Mouse (Mus musculus) thymus, adult 18-20 months (tissue): ENCODE measurements at regions not wholly inside any gene's neighbourhood (a gene's known extent, or its start where the extent isn't known, plus 50 kb on each side); places are given as distances from the start of the nearest gene placed in this dataset.

Source experiments
- DNase-seq, 2 experiments: peaks; one replicate each; pipeline ENCODE4 v3.0.0; 2022; ENCODE audit warnings: mixed read lengths in 2 of 2

DNA sequence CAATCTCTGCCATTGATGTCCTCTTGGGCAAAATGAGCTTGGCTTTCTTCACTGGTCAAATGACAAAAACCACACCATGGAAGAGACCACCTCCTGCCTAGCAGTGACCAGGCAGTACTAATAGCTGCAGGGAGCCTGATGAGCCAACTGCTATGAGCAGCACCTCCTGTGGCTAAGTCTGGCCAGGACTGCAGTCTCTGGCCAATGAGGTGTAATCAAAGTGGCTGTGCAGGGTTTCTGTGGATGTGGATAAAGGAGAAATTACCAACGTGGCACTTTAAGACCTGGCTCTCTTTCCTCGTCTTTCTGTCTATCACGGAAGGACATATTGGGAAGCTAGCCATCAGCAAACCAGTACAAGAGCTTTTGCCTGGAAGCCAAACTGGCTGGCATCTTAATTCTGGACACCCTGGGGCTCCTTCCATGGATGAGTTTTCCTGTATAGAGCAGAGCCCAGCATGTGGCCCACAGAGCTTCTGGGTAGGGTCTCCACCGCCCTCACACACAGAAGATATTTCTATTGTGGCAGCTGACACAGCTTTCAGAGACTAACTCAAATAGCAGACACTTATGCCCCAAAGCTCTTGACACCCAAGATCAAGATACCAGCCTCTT is 188.2 kb upstream of the Rybp start:
- DNase-seq: no peak

DNA sequence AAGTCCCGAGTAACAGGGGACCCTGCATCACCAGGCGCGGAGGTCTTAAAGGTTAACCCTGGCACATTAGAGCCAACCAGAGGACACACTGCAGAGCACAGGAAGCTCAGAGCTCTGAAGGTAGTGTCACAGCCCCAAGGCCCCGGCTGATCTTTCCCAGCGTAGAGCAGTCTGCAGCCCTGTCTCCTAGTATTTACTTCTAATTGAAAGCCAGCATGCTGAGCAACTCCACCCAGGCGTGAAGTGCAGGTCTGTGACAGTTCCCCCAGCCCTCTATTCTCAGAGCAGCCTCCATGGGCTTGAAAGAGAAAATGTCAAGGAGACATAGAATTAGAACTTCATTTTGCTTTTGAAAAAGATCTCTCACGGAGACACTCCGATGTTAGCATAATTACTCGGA is 187.0 kb upstream of the Rybp start:
- no peak for DNase-seq

DNA sequence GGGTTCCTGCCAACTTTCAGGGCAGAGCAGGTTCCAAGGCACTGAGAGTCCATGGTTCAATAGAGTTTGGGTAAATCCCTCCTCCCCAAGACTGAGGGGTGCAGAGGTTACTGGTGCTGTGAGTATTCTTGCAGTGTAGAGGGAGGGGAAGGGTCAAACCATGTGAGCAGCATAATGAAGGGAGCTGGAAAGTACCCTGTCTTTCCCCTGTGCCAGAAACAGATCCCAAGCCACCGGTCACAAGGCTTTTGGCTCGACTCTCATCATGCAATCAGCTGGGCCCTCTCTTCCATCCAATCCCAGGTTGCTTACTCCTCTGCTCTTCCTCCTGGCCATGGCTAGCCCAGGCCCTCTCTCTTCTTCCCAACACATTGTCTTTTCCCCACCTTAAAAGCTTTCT is 182.8 kb upstream of the Rybp start:
- DNase-seq: no peak

GRCm38 (mm10) chr6:100462757-100463156 is 175.5 kb upstream of the Rybp start:
- no peak for DNase-seq

DNA sequence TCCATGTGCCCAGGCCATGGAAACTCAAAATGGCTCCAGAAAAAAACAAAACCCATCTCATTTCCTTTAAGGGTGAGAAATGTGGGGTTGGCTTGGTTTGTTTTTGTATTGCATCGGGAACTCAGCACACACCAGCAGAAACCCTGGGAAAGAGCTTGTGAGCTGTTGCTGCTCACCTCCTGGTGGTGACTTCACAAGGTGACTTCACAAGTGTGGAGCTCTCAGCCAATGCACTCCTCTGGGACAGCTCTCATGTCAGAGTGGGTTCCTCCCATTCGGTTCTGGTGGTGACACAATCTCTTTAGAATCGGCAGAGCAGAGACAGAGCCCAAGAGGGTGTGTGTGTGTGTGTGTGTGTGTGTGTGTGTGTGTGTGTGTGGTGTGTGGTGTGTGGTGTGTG is 166.1 kb upstream of the Rybp start:
- DNase-seq: no peak

GRCm38 (mm10) chr6:100452097-100453002 is 165.1 kb upstream of the Rybp start:
- DNase-seq: no peak

DNA sequence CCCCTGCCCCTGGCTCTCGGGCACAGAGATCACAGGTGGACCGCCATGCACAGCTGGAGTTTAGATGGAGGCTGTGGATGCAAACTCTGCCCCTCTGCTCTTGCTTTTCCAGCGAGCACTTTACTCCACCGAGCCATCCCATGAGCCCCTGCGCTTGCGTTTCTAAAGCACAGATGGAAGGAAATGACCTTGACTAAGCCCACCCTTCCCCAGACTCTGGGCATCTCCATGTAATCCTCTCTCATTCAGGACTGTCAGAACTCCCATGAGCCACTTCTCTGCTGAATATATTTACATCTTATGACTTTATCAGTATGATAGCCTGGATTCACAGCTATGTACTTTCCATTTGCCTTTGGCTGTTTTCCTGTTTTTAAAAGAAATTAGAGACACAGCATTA is 162.8 kb upstream of the Rybp start:
- no peak for DNase-seq

GRCm38 (mm10) chr6:100449087-100449486 is 161.8 kb upstream of the Rybp start:
- DNase-seq: no peak

- no peak for DNase-seq
These were observed 159.9 kb upstream of the Rybp start for GRCm38 (mm10) chr6:100447211-100447610.

DNA sequence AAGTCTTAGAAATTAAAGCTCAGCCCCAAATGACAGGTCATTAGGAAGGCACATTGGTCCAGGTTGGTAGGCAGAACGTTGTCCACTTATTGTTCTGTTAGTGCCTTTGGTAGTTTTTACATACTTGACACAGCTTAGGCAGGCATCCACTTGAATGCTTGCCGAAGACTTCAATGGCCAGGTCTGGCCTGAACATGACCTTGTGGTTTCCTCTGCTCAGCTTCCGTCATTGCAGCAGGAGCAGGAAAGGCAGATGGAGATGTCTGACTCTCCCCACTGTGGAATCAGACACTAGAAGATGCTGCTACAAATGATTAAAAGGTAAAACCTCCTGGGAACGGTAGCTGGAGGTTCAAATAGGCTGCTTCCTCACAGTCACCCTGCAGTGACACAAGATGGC is 159.5 kb upstream of the Rybp start:
- DNase-seq: no peak

- DNase-seq: no peak
These were observed 151.9 kb upstream of the Rybp start for GRCm38 (mm10) chr6:100439071-100439737.

DNA sequence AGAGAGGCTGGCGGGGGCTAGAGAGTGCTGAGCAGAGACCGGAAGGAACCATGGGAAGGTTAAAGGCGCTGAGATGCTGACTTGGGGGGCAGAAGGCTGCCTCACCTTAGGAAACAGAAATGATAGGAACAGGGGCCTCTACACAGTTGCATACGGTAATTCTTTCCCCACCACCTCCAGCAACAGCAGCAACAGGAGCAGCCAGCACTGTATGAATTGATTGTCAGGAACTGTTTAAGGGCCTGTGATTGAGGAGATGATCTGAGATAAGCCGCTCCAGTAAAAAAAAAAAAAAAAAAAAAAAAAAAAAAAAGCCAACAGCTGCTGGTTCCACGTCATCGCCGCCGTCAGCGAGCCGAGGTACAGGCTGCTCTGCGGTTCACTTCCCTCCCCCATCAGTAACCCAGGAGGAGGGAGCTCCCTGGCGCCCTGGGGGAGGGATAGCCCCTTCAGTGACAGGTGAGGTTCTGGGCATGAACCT is 151.3 kb upstream of the Rybp start:
- DNase-seq: peak; percentile 59 to 75

- DNase-seq: no peak
These were observed 150.7 kb upstream of the Rybp start for GRCm38 (mm10) chr6:100437980-100438379.

DNA sequence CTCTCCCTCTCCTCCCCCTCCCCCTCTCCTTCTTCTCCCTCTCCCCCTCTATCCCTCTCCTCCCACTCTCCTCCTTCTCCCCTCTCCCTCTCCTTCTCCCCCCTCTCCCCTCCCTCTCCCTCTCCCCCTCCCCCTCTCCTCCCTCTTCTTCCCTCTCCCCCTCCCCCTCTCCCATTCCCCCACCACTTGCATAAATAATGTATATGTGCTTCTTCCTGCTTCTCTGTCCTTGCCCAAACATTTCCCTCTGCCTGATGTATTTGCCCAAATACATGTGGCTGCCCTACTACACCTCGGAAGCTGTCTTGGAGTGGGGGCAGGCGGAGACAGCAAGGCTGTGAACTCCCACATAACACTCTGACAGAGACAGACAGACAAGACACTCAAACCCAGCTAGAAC is 149.2 kb upstream of the Rybp start:
- DNase-seq: no peak

- DNase-seq: no peak
These were observed 147.9 kb upstream of the Rybp start for GRCm38 (mm10) chr6:100435222-100435621.

- no peak for DNase-seq
These were observed 146.2 kb upstream of the Rybp start for GRCm38 (mm10) chr6:100433534-100433867.

DNA sequence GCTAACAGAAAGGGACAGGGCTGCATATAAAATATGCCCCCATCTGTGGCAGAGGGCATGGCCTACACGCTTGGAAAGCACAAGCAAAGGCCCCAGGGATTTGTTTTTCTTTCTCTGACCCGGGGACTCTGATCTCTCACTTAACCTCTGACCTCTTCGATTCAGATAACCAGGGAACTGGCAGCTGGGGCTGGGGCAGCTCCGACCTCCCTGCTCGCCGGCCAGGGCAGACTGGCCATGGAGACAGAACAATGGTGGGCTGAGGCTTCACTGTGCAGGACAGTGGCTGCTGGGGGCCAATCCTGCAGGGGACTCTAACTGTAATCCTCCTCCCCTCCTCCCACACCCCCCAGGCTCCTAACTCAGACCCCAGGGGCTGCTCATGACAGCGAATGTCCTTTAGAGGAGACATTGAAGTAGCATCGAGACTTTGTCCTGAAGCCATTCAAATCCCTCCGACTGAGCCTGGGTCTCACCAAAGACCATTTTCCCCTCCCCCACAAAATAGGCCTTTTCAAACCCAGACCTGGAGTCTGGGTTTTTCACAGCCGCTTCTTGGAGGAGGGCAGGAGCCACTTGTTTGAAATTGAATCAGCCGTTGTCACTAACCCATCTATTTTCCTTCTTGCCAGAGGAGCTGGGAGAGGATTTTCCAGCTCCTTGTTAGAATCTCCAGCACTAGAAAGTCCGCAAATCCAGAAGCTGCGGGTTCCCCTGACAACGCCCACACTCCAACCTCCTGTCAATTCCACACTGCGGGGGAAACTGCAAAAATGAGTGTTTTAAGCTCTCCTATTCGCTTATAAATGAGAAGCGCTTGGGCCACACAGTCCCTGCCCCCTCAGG is 145.6 kb upstream of the Rybp start:
- no peak for DNase-seq

- DNase-seq: no peak
These were observed 143.0 kb upstream of the Rybp start for GRCm38 (mm10) chr6:100430286-100430685.

- DNase-seq: no peak
These were observed 142.2 kb upstream of the Rybp start for GRCm38 (mm10) chr6:100429511-100429910.

GRCm38 (mm10) chr6:100428759-100429158 is 141.5 kb upstream of the Rybp start:
- DNase-seq: no peak

- no peak for DNase-seq
These were observed 138.3 kb upstream of the Rybp start for GRCm38 (mm10) chr6:100425551-100425950.

DNA sequence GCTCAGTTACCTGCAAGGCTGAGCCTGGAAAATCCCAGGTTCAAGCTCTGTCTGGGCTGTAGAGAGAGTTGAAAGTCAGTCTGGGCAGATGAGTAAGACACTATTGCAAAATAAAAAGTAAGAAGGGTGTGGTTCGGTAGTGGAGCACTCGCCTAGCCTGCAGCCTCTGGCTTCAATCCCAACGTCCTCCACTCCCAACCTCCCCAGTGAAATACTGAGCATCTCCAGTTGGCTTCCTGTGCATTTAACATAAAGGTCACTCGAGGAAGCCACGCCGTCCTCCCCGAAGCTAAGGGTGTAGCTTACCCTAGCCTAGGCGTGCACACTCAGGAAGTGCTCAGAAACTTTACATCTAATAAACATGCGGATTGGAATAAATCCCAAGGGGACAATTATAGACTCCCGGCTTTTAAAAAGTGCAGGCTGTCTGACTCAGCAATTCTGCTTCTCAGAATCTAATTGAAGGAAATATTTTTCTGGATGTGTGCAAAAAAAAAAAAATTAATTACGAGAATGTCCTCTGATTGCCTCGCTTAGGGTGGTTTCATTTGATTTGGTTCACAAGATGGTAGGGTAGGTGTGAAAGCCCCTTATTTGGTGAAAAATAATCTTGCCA is 137.6 kb upstream of the Rybp start:
- DNase-seq: no peak
